Mouse (Mus musculus): ENCODE data around the gene Clasp2.

GRCm38 (mm10) chr9:113928591-113928990 is 187.3 kb downstream of the Clasp2 start:
- TF ChIP-seq CTCF (IDR thresholded peaks at IDR 0.05; ENCODE audit: extremely low read depth, insufficient read length, insufficient replicate concordance, low read depth, low read length) (no peak), POLR2A (IDR thresholded peaks at IDR 0.05; ENCODE audit: low read depth, low read length) (no peak)

All from small intestine, adult 2 months (tissue).